Mouse (Mus musculus): ENCODE measurements around the gene Gm10272.
"Not testable (repeated sequence)": the region's sequence is repeated elsewhere in the genome, so short reads cannot be mapped to it uniquely, and the experiment has no call there.

Gm10272 gene

DNA sequence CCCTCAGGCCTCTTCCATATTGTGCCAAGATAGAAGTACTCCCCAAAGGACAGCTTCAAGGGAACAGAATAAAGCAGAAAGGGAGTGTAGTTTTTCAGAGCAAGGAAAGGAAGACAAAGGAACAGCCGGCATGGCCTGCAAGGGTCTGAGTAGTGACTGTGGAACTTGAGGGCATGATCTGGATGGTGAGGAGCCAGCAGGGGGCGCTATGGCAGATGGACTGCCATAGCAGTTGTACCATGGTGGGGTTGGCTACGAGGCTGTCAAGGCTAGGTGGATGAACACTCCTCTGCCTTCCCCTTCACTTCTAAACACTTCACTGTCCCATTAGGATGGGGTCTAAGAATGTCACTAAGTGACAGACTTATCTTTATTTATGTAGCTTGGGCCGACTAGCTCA is 22.8 kb downstream of the Gm10272 start:
- peak; percentile 20 to 21 for DNase-seq

GRCm38 (mm10) chr10:77735928-77736327 is 29.5 kb downstream of the Gm10272 start:
- no peak for DNase-seq

GRCm38 (mm10) chr10:77738929-77739328 is 32.5 kb downstream of the Gm10272 start:
- no peak for DNase-seq

GRCm38 (mm10) chr10:77741924-77742688 is 35.7 kb downstream of the Gm10272 start, which contains the start of gene Gm18596:
Gene Gm18596 (minus strand): TSS chr10:77742638.
- DNase-seq, result peak; percentile 76 to 78

DNA sequence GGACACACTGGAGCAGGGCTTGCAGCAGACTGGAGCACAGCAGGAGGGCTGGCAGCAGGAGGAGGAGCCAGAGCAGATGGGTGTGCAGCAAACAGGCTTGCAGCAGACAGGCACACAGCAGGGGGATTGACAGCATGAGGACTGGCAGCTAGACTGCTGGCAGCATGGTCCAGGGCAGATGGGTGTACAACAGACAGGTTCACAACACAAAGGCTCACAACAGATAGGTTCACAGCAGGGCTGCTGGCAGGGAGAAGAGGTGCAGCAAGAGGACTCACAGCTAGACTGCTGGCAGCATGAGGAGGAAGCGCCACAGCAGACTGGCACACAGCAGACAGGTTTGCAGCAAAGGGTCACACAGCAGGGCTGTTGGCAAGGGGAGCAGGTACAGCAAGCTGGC is 44.3 kb downstream of the Gm10272 start:
- peak; percentile 57 to 64 for DNase-seq

- DNase-seq, result not testable (repeated sequence)
Measured at GRCm38 (mm10) chr10:77751254-77751653, 44.8 kb downstream of the Gm10272 start, which contains the start of gene Gm9736. Gene Gm9736 (minus strand): TSS chr10:77751354.

DNA sequence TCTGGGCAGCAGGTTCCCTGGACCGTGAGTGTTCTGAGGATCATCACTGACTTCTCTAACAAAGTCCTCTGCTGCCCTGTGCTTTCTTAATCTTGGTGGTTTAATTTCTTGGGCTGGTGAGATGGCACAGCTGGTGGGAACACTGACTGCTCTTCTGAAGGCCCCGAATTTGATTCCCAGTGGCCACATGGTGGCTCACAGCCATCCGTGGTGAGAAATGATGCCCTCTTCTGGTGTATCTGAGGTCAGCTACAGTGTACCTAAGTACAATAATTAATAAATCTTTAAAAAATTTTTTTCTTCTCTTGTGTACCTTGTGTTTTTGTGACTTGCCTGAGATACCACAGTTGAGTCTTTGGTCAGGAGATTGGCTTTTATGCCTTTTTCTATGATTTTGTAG is 45.9 kb downstream of the Gm10272 start:
- DNase-seq, result not testable (repeated sequence)

GRCm38 (mm10) chr10:77753448-77753847 is 47.0 kb downstream of the Gm10272 start:
- no peak for DNase-seq
